Mouse (Mus musculus) limb, embryonic 13.5 days (tissue): ENCODE data around the gene BC117090. TPM values are rescaled to one million over a fixed set of nuclear protein-coding genes. Genes with fewer than 3 reads are reported as not detected.
"Not testable (repeated sequence)": the region's sequence is repeated elsewhere in the genome, so short reads cannot be mapped to it uniquely, and the experiment has no call there.

ENCODE experiments used
- ATAC-seq: fragments of 200-750 bp; cut with Nextera tagmentation; 2 replicates; pipeline ENCODE4 v1.8.0; 2017; ENCODE audit warnings: low read depth, moderate number of reproducible peaks, moderate TSS enrichment; ENCODE audit not compliant: low FRiP score
- H3K27ac ChIP-seq: fragments of 300-500 bp; sonication (generic); 2 replicates; pipeline ENCODE4 v1.5.1; 2015; ENCODE audit warnings: inconsistent platforms, mild to moderate bottlenecking, moderate library complexity
- H3K27me3 ChIP-seq: fragments of 300-500 bp; sonication (generic); 2 replicates; pipeline ENCODE4 v1.6.1; 2015; ENCODE audit warnings: mild to moderate bottlenecking, inconsistent platforms
- H3K36me3 ChIP-seq: fragments of 300-500 bp; sonication (generic); 2 replicates; pipeline ENCODE4 v1.6.1; 2015; ENCODE audit warnings: inconsistent platforms, mild to moderate bottlenecking, moderate library complexity
- H3K4me1 ChIP-seq: fragments of 300-500 bp; sonication (generic); 2 replicates; pipeline ENCODE4 v1.6.1; 2015; ENCODE audit warnings: inconsistent platforms
- H3K4me2 ChIP-seq: fragments of 300-500 bp; sonication (generic); replicated peaks from 2 replicates; pipeline ENCODE4 v1.6.1; 2015; ENCODE audit warnings: inconsistent platforms, mild to moderate bottlenecking, moderate library complexity
- H3K4me3 ChIP-seq: fragments of 300-500 bp; sonication (generic); 2 replicates; pipeline ENCODE4 v1.5.1; 2015; ENCODE audit warnings: moderate library complexity, mild to moderate bottlenecking, inconsistent platforms
- H3K9ac ChIP-seq: fragments of 300-500 bp; sonication (generic); 2 replicates; pipeline ENCODE4 v1.6.1; 2015; ENCODE audit warnings: mild to moderate bottlenecking, inconsistent platforms
- H3K9me3 ChIP-seq: fragments of 300-500 bp; sonication (generic); 2 replicates; pipeline ENCODE4 v1.6.1; 2016; ENCODE audit warnings: inconsistent platforms
- WGBS: fragments of 180-500 bp; shearing (Covaris S2); methylation state at CpG from one replicate; pipeline ENCODE4 v1.1.7; 2015; 5-methylcytosine and 5-hydroxymethylcytosine counted together
- polyA plus RNA-seq: library from polyadenylated mRNA; unstranded; fragments of >200 nt; fragmentation: Nextera tagmentation; extraction: Ambion mirVana; gene quantifications from 2 replicates; pipeline ENCODE4 v1.2.1, GENCODE M21; 2015

Gene BC117090
- not detected in 2 replicates for polyA plus RNA-seq

- H3K4me2 ChIP-seq = no peak within 1 kb of the TSS
- H3K4me3 ChIP-seq = no peak within 1 kb of the TSS
- no peak within 1 kb of the TSS for H3K27ac ChIP-seq
- no peak within 1 kb of the TSS for H3K9ac ChIP-seq
- H3K27me3 ChIP-seq = no peaks in the 10 kb centered on the region
- WGBS = 71% methylated on average over 3 of the region's 3 CpGs
- no peak for ATAC-seq
- no peaks in the 10 kb centered on the region for H3K4me1 ChIP-seq
- no peaks in the 10 kb centered on the region for H3K9me3 ChIP-seq
- H3K36me3 ChIP-seq = no peaks in the 10 kb centered on the region
Measured at GRCm38 (mm10) chr16:36334232-36334631, at the start of gene BC117090. Gene BC117090 (minus strand): TSS chr16:36334332.

GRCm38 (mm10) chr16:36367648-36368047, 33.5 kb upstream of the BC117090 start, which contains the start of gene BC100530:
Gene BC100530 (minus strand): TSS chr16:36367748.
- H3K4me2 ChIP-seq, H3K9ac ChIP-seq, H3K9me3 ChIP-seq, H3K27me3 ChIP-seq, ATAC-seq, H3K36me3 ChIP-seq, H3K4me3 ChIP-seq, H3K4me1 ChIP-seq, H3K27ac ChIP-seq: not testable (repeated sequence)
- WGBS = 69% methylated on average over 3 of the region's 3 CpGs

GRCm38 (mm10) chr16:36337171-36337570, 3.0 kb upstream of the BC117090 start:
- H3K36me3 ChIP-seq = no peaks in the 10 kb centered on the region
- WGBS = 46% methylated on average over 2 of the region's 2 CpGs
- H3K4me3 ChIP-seq = no peak overlapping the region
- ATAC-seq = no peak
- no peaks in the 10 kb centered on the region for H3K9me3 ChIP-seq
- H3K27ac ChIP-seq = no peak overlapping the region
- H3K27me3 ChIP-seq = no peaks in the 10 kb centered on the region
- H3K9ac ChIP-seq = no peak overlapping the region
- H3K4me2 ChIP-seq = no peak overlapping the region
- no peaks in the 10 kb centered on the region for H3K4me1 ChIP-seq

- Histone ChIP-seq H3K27ac (no peak overlapping the region), H3K9ac (no peak overlapping the region), H3K4me3 (no peak overlapping the region), H3K36me3 (no peaks in the 10 kb centered on the region), H3K4me1 (no peaks in the 10 kb centered on the region), H3K27me3 (no peaks in the 10 kb centered on the region), H3K4me2 (no peak overlapping the region), H3K9me3 (no peaks in the 10 kb centered on the region)
- no peak for ATAC-seq
Measured at GRCm38 (mm10) chr16:36319286-36319685, 14.8 kb downstream of the BC117090 start.

- 87% methylated on average over 6 of the region's 6 CpGs for WGBS
- H3K9me3 ChIP-seq, H3K36me3 ChIP-seq, H3K9ac ChIP-seq, H3K27ac ChIP-seq, H3K4me3 ChIP-seq, H3K4me1 ChIP-seq, H3K27me3 ChIP-seq, ATAC-seq, H3K4me2 ChIP-seq: not testable (repeated sequence)
Measured at GRCm38 (mm10) chr16:36316111-36316510, 18.0 kb downstream of the BC117090 start.

- Histone ChIP-seq H3K27me3 (no peaks in the 10 kb centered on the region), H3K4me3 (no peak overlapping the region), H3K9ac (no peak overlapping the region), H3K4me1 (no peaks in the 10 kb centered on the region), H3K4me2 (no peak overlapping the region), H3K27ac (no peak overlapping the region), H3K9me3 (no peaks in the 10 kb centered on the region), H3K36me3 (no peaks in the 10 kb centered on the region)
- 79% methylated on average over 4 of the region's 4 CpGs for WGBS
- ATAC-seq = no peak
Measured at GRCm38 (mm10) chr16:36307631-36308030, 26.5 kb downstream of the BC117090 start.

- Histone ChIP-seq H3K4me2 (no peak overlapping the region), H3K9me3 (no peaks in the 10 kb centered on the region), H3K4me3 (no peak overlapping the region), H3K4me1 (no peaks in the 10 kb centered on the region), H3K9ac (no peak overlapping the region), H3K27ac (no peak overlapping the region), H3K36me3 (no peaks in the 10 kb centered on the region), H3K27me3 (no peaks in the 10 kb centered on the region)
- WGBS = 73% methylated on average over 4 of the region's 4 CpGs
- no peak for ATAC-seq
Measured at GRCm38 (mm10) chr16:36289140-36289539, 45.0 kb downstream of the BC117090 start.

- not testable (repeated sequence) for ATAC-seq, H3K9me3 ChIP-seq, H3K27ac ChIP-seq, H3K4me3 ChIP-seq, H3K27me3 ChIP-seq, H3K4me1 ChIP-seq, H3K36me3 ChIP-seq, H3K4me2 ChIP-seq, H3K9ac ChIP-seq
- WGBS = 89% methylated on average over 4 of the region's 4 CpGs
Measured at GRCm38 (mm10) chr16:36276796-36277195, 57.3 kb downstream of the BC117090 start, which contains the start of gene Stfa1. Gene Stfa1 (plus strand): TSS chr16:36276951.

Other genes starting within 250 kb of the BC117090 start
- 0.41 and 0.54 TPM in 2 replicates for gene Csta1, start 203.1 kb downstream of the BC117090 start, polyA plus RNA-seq
- gene Stfa2l1, start 177.5 kb downstream of the BC117090 start, polyA plus RNA-seq = not detected in 2 replicates
- gene Gm5483, start 150.1 kb downstream of the BC117090 start, polyA plus RNA-seq = 0.81 TPM in 1 of 2 replicates, not detected in the other
- gene Gm5416, start 123.9 kb downstream of the BC117090 start, polyA plus RNA-seq = not detected in 2 replicates
- gene 2010005H15Rik, start 112.9 kb downstream of the BC117090 start, polyA plus RNA-seq = 0.90 TPM in 1 of 2 replicates, not detected in the other
- gene Stfa1, start 57.4 kb downstream of the BC117090 start, polyA plus RNA-seq = 2.3 and 2.5 TPM in 2 replicates
- gene BC100530, start 33.4 kb upstream of the BC117090 start, polyA plus RNA-seq = 3.5 and 3.9 TPM in 2 replicates
- gene Stfa2, start 74.1 kb upstream of the BC117090 start, polyA plus RNA-seq = not detected in 2 replicates
- 0.83 and 1.1 TPM in 2 replicates for gene Stfa3, start 121.1 kb upstream of the BC117090 start, polyA plus RNA-seq
- gene Casr, start 227.8 kb upstream of the BC117090 start, polyA plus RNA-seq = 0.17 and 0.20 TPM in 2 replicates